Mouse (Mus musculus): ENCODE measurements around the gene Nkx2-1. TPM values are rescaled to one million over a fixed set of nuclear protein-coding genes. Genes with fewer than 3 reads are reported as not detected.
"Not testable (repeated sequence)": the region's sequence is repeated elsewhere in the genome, so short reads cannot be mapped to it uniquely, and the experiment has no call there.

Nkx2-1 gene
- total RNA-seq (2022): not detected

GRCm38 (mm10) chr12:56536884-56537265, at the start of gene Nkx2-1:
Nkx2-1 (minus strand) TSS chr12:56536908.
- DNase-seq (ENCODE audit: low spot score in 2 of 2): no peak

- DNase-seq (ENCODE audit: low spot score in 2 of 2): no peak
These were observed 4.4 kb upstream of the Nkx2-1 start for GRCm38 (mm10) chr12:56541068-56541467.

GRCm38 (mm10) chr12:56540591-56540990, 3.9 kb upstream of the Nkx2-1 start:
- DNase-seq (ENCODE audit: low spot score in 2 of 2): no peak

- no peak for DNase-seq (ENCODE audit: low spot score in 2 of 2)
These were observed 1.9 kb upstream of the Nkx2-1 start for GRCm38 (mm10) chr12:56538601-56539000.

- no peak for DNase-seq (ENCODE audit: low spot score in 2 of 2)
These were observed 1.2 kb upstream of the Nkx2-1 start for GRCm38 (mm10) chr12:56537931-56538330.

GRCm38 (mm10) chr12:56537342-56537741, 634 bp upstream of the Nkx2-1 start:
- no peak for DNase-seq (ENCODE audit: low spot score in 2 of 2)

- no peak for DNase-seq (ENCODE audit: low spot score in 2 of 2)
These were observed 379 bp downstream of the Nkx2-1 start for GRCm38 (mm10) chr12:56536174-56536883.

GRCm38 (mm10) chr12:56535411-56536173, 1.1 kb downstream of the Nkx2-1 start:
- DNase-seq (ENCODE audit: low spot score in 2 of 2): no peak

GRCm38 (mm10) chr12:56534651-56535326, 1.9 kb downstream of the Nkx2-1 start:
- DNase-seq (ENCODE audit: low spot score in 2 of 2): no peak

GRCm38 (mm10) chr12:56534311-56534650, 2.4 kb downstream of the Nkx2-1 start:
- no peak for DNase-seq (ENCODE audit: low spot score in 2 of 2)

- no peak for DNase-seq (ENCODE audit: low spot score in 2 of 2)
These were observed 3.0 kb downstream of the Nkx2-1 start for GRCm38 (mm10) chr12:56533501-56534310.

- DNase-seq (ENCODE audit: low spot score in 2 of 2): no peak
These were observed 3.7 kb downstream of the Nkx2-1 start for GRCm38 (mm10) chr12:56532986-56533495.

- DNase-seq (ENCODE audit: low spot score in 2 of 2): no peak
These were observed 4.6 kb downstream of the Nkx2-1 start for GRCm38 (mm10) chr12:56532142-56532541.

- DNase-seq (ENCODE audit: low spot score in 2 of 2): no peak
These were observed 5.6 kb downstream of the Nkx2-1 start for GRCm38 (mm10) chr12:56531051-56531620.

- DNase-seq (ENCODE audit: low spot score in 2 of 2): no peak
These were observed 6.8 kb downstream of the Nkx2-1 start for GRCm38 (mm10) chr12:56529931-56530330.

GRCm38 (mm10) chr12:56528881-56529681, 7.6 kb downstream of the Nkx2-1 start:
- no peak for DNase-seq (ENCODE audit: low spot score in 2 of 2)

- no peak for DNase-seq (ENCODE audit: low spot score in 2 of 2)
These were observed 8.6 kb downstream of the Nkx2-1 start for GRCm38 (mm10) chr12:56528034-56528570.

GRCm38 (mm10) chr12:56527071-56527470, 9.6 kb downstream of the Nkx2-1 start:
- DNase-seq (ENCODE audit: low spot score in 2 of 2): no peak

- DNase-seq (ENCODE audit: low spot score in 2 of 2): not testable (repeated sequence)
These were observed 11.4 kb downstream of the Nkx2-1 start for GRCm38 (mm10) chr12:56525219-56525797.
